Mouse (Mus musculus): ENCODE data around the gene Dtx3. TPM values are rescaled to one million over a fixed set of nuclear protein-coding genes. Genes with fewer than 3 reads are reported as not detected.

Dtx3 gene
- polyA plus RNA-seq, 1 experiment from 2014 or later: 75.7 TPM

DNA sequence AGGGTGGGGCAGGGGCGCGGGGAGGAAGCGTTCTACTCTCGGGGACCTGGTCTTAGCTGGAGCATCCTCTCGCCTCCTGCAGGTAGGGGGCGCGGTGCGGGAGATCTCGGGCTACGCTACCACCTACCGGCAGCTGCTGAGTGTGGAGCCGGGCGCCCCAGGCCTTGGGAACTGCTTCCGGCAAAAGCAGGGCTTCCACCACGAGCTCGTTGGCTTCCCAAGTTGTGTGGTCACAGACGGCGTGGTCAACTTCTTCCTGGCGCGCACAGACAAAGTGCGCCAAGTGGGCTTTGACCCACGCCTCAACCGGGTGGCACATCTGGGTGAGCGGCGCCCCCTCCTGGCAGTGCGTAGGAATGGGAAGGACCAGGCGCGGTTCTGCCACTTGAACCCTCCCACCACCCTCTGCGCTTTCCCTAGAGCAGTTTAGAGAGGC, 24.7 kb downstream of the Dtx3 start:
- WGBS: 2% methylated on average over 29 of the region's 29 CpGs
- Histone ChIP-seq H3K9me3 (ENCODE audit: control insufficient read depth, low read length) (no peaks in the 10 kb centered on the region), H3K4me3 (ENCODE audit: control insufficient read depth in 1 of 2, insufficient read depth in 1 of 2, low read depth in 1 of 2, low read length in 2 of 2) (peak overlapping the region; percentile 38 to 45), H3K36me3 (ENCODE audit: control insufficient read depth, insufficient read depth, low read length) (no peaks in the 10 kb centered on the region), H3K4me1 (ENCODE audit: control insufficient read depth in 2 of 2, insufficient read depth in 2 of 2, low read length in 2 of 2) (peaks cover 9 to 27% of the 10 kb centered on the region in 2 experiments), H3K27ac (replicated peaks in 1 of 2; ENCODE audit: control insufficient read depth in 1 of 2, insufficient read depth in 1 of 2, low read depth in 2 of 2, low read length in 2 of 2) (no peak overlapping the region), H3K9ac (ENCODE audit: low read length) (no peak overlapping the region), H3K4me2 (ENCODE audit: low read length) (peak overlapping the region; percentile 68), H3K27me3 (ENCODE audit: control insufficient read depth, insufficient read depth, low read length) (peaks cover 75% of the 10 kb centered on the region)
- no peak for ATAC-seq (ENCODE audit: insufficient number of reproducible peaks, insufficient read depth, low FRiP score, low read depth)

DNA sequence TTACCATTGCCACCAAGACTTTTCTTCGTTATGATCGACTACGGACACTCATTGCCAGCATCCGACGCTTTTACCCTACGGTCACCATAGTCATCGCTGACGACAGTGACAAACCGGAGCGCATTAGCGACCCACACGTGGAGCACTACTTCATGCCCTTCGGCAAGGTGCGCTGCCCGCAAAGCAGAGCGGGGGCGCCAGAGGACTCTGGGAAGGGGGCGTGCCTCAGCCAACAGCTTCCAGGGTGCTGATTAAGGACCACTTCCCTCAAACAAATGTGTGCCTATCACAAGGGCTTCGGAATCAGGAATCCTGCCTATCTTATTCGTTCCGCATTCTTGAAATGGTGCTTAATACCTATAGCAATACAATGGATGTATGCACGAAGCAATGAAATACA, 25.5 kb downstream of the Dtx3 start:
- WGBS: 1% methylated on average over 22 of the region's 22 CpGs
- no peaks in the 10 kb centered on the region for H3K9me3 ChIP-seq (ENCODE audit: control insufficient read depth, low read length)
- peak overlapping the region; percentile 68 for H3K4me2 ChIP-seq (ENCODE audit: low read length)
- no peak overlapping the region for H3K9ac ChIP-seq (ENCODE audit: low read length)
- no peaks in the 10 kb centered on the region for H3K36me3 ChIP-seq (ENCODE audit: control insufficient read depth, insufficient read depth, low read length)
- H3K4me1 ChIP-seq (ENCODE audit: control insufficient read depth in 2 of 2, insufficient read depth in 2 of 2, low read length in 2 of 2): peaks cover 15 to 34% of the 10 kb centered on the region in 2 experiments
- no peak overlapping the region for H3K27ac ChIP-seq (replicated peaks in 1 of 2; ENCODE audit: control insufficient read depth in 1 of 2, insufficient read depth in 1 of 2, low read depth in 2 of 2, low read length in 2 of 2)
- peak overlapping the region in 1 of 2 experiments; percentile 38; a peak in 2 of 4 replicates for H3K4me3 ChIP-seq (ENCODE audit: control insufficient read depth in 1 of 2, insufficient read depth in 1 of 2, low read depth in 1 of 2, low read length in 2 of 2)
- H3K27me3 ChIP-seq (ENCODE audit: control insufficient read depth, insufficient read depth, low read length): peaks cover 79% of the 10 kb centered on the region
- no peak for ATAC-seq (ENCODE audit: insufficient number of reproducible peaks, insufficient read depth, low FRiP score, low read depth)

- Histone ChIP-seq H3K4me3 (ENCODE audit: control insufficient read depth in 1 of 2, insufficient read depth in 1 of 2, low read depth in 1 of 2, low read length in 2 of 2) (no peak overlapping the region), H3K4me1 (ENCODE audit: control insufficient read depth in 2 of 2, insufficient read depth in 2 of 2, low read length in 2 of 2) (peaks cover 18 to 39% of the 10 kb centered on the region in 2 experiments), H3K4me2 (ENCODE audit: low read length) (no peak overlapping the region), H3K9me3 (ENCODE audit: control insufficient read depth, low read length) (no peaks in the 10 kb centered on the region), H3K36me3 (ENCODE audit: control insufficient read depth, insufficient read depth, low read length) (no peaks in the 10 kb centered on the region), H3K27ac (replicated peaks in 1 of 2; ENCODE audit: control insufficient read depth in 1 of 2, insufficient read depth in 1 of 2, low read depth in 2 of 2, low read length in 2 of 2) (no peak overlapping the region), H3K27me3 (ENCODE audit: control insufficient read depth, insufficient read depth, low read length) (peaks cover 90% of the 10 kb centered on the region), H3K9ac (ENCODE audit: low read length) (no peak overlapping the region)
- ATAC-seq (ENCODE audit: insufficient number of reproducible peaks, insufficient read depth, low FRiP score, low read depth): no peak
- WGBS: 17% methylated on average over 10 of the region's 10 CpGs
These were observed 27.8 kb downstream of the Dtx3 start for GRCm38 (mm10) chr10:127167614-127168192.

DNA sequence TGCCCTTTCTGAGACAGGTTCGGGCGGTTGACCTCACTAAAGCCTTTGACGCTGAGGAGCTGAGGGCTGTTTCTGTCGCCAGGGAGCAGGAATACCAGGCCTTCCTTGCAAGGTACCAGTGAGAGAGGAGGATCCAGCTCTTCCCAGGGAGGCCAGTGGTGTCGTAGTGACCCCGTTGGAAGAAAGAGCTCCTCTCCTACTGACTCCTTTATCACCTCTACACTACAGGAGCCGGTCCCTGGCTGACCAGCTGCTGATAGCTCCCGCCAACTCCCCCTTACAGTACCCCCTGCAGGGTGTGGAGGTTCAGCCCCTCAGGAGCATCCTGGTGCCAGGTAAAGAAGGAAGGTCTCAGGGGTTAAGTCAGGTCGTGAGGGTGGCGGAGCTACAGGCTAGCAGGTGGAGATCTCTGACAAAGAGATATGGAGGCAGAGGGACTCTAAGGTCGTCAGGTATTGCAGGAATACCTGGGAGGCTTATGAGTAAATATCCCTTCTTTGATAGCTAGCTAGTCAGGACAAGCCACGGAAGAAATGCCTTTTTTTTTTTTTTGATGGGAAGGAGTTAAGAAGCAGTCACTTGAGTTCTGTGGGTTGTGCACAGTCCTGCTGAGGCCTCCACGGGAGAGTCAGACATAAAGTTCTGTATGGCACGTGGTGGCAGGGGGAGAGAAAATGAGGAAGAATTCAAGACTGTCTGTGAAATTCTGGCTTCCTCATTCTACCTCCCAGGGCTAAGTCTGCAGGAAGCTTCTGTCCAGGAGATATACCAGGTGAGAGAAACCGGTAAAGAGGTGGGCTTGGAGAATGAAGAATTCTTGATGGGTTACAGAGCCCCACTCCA, 28.5 kb downstream of the Dtx3 start:
- H3K4me1 ChIP-seq (ENCODE audit: control insufficient read depth in 2 of 2, insufficient read depth in 2 of 2, low read length in 2 of 2): peaks cover 18 to 39% of the 10 kb centered on the region in 2 experiments
- ATAC-seq (ENCODE audit: insufficient number of reproducible peaks, insufficient read depth, low FRiP score, low read depth): no peak
- H3K4me3 ChIP-seq (ENCODE audit: control insufficient read depth in 1 of 2, insufficient read depth in 1 of 2, low read depth in 1 of 2, low read length in 2 of 2): peak overlapping the region in 1 of 2 experiments; percentile 57; a peak in 1 of 4 replicates
- H3K4me2 ChIP-seq (ENCODE audit: low read length): peak overlapping the region; percentile 1; the same call in 1 of the 2 replicates
- 19% methylated on average over 15 of the region's 15 CpGs for WGBS
- H3K36me3 ChIP-seq (ENCODE audit: control insufficient read depth, insufficient read depth, low read length): no peaks in the 10 kb centered on the region
- H3K9ac ChIP-seq (ENCODE audit: low read length): no peak overlapping the region
- H3K9me3 ChIP-seq (ENCODE audit: control insufficient read depth, low read length): no peaks in the 10 kb centered on the region
- no peak overlapping the region for H3K27ac ChIP-seq (replicated peaks in 1 of 2; ENCODE audit: control insufficient read depth in 1 of 2, insufficient read depth in 1 of 2, low read depth in 2 of 2, low read length in 2 of 2)
- peaks cover 88% of the 10 kb centered on the region for H3K27me3 ChIP-seq (ENCODE audit: control insufficient read depth, insufficient read depth, low read length)

DNA sequence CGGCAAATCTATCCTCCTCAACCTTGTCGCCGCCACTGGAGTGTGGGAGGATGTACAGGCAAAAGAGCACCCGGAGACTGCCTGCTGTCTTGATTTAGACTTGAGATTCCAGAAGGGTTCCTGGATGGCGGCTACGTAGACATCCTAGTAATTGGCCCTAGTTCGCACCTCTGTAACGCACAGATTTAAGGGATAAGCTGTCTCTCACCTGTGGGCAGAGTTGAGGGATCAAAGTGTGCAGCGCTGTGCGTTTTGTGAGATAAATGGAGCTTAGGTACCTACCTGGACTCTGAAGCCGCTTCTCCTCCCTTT, 29.2 kb downstream of the Dtx3 start:
- Histone ChIP-seq H3K9ac (ENCODE audit: low read length) (no peak overlapping the region), H3K27ac (replicated peaks in 1 of 2; ENCODE audit: control insufficient read depth in 1 of 2, insufficient read depth in 1 of 2, low read depth in 2 of 2, low read length in 2 of 2) (no peak overlapping the region), H3K4me2 (ENCODE audit: low read length) (peak overlapping the region; percentile 99), H3K4me3 (ENCODE audit: control insufficient read depth in 1 of 2, insufficient read depth in 1 of 2, low read depth in 1 of 2, low read length in 2 of 2) (peak overlapping the region; percentile 57), H3K4me1 (ENCODE audit: control insufficient read depth in 2 of 2, insufficient read depth in 2 of 2, low read length in 2 of 2) (peaks cover 18 to 39% of the 10 kb centered on the region in 2 experiments), H3K27me3 (ENCODE audit: control insufficient read depth, insufficient read depth, low read length) (peaks cover 81% of the 10 kb centered on the region), H3K36me3 (ENCODE audit: control insufficient read depth, insufficient read depth, low read length) (no peaks in the 10 kb centered on the region), H3K9me3 (ENCODE audit: control insufficient read depth, low read length) (no peaks in the 10 kb centered on the region)
- no peak for ATAC-seq (ENCODE audit: insufficient number of reproducible peaks, insufficient read depth, low FRiP score, low read depth)
- 2% methylated on average over 11 of the region's 11 CpGs for WGBS

DNA sequence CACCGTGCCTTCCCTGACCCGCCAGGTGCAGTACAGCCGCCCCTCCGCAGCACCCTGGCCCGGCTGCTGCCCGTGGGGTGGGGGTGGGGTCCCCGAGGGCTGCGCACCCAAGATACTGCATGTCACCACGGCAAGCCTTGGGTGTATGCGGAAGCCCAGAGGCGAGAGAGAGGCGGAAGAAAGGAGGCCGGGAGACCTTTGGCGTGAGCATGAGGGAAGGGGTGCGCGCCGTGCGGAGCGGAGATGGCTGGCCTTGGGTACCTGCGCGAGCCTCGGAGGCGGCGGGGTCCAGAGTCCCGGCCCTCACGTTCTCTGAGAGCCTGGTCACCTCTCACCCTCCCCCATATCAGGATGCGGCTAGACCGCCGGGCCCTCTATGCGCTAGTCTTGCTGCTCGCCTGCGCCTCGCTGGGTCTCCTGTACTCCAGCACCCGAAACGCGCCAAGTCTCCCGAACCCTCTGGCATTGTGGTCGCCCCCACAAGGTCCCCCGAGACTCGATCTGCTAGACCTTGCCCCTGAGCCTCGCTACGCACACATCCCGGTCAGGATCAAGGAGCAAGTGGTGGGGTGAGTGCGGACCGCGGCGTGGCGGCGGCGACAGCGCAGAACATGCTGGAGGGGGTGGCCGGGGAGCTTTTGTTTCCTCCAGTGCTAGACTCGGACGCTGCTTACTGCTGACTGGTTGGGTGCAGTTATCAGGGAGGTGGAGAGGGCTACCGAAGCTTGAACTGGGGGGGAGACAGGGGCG, 29.7 kb downstream of the Dtx3 start:
- peak; percentile 8; the same call in 1 of the 2 replicates for ATAC-seq (ENCODE audit: insufficient number of reproducible peaks, insufficient read depth, low FRiP score, low read depth)
- WGBS: under 1% methylated on average over 53 of the region's 56 CpGs

DNA sequence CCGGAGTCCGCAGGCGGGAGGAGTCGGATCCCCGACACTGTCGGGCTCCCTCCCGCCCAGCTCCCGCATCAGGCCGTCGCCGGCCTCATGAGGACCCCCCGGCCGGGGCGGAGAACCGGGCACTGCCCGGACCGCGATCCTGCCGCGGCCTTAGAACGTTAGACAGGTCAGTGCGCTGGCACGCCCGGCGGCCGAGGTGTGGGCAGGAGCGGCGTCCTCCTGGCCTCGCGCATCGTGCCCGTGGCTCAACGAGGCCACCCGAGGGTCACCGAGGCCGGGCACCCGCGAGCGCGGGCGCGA, 30.2 kb downstream of the Dtx3 start:
- Histone ChIP-seq H3K9me3 (ENCODE audit: control insufficient read depth, low read length) (no peaks in the 10 kb centered on the region), H3K4me2 (ENCODE audit: low read length) (peak overlapping the region; percentile 99), H3K27ac (replicated peaks in 1 of 2; ENCODE audit: control insufficient read depth in 1 of 2, insufficient read depth in 1 of 2, low read depth in 2 of 2, low read length in 2 of 2) (no peak overlapping the region), H3K9ac (ENCODE audit: low read length) (peak overlapping the region; percentile 72), H3K4me3 (ENCODE audit: control insufficient read depth in 1 of 2, insufficient read depth in 1 of 2, low read depth in 1 of 2, low read length in 2 of 2) (peak overlapping the region; percentile 57), H3K27me3 (ENCODE audit: control insufficient read depth, insufficient read depth, low read length) (peaks cover 71% of the 10 kb centered on the region), H3K4me1 (ENCODE audit: control insufficient read depth in 2 of 2, insufficient read depth in 2 of 2, low read length in 2 of 2) (peaks cover 18 to 29% of the 10 kb centered on the region in 2 experiments), H3K36me3 (ENCODE audit: control insufficient read depth, insufficient read depth, low read length) (no peaks in the 10 kb centered on the region)
- ATAC-seq (ENCODE audit: insufficient number of reproducible peaks, insufficient read depth, low FRiP score, low read depth): peak; percentile 48
- 0% methylated on average over 42 of the region's 42 CpGs for WGBS

More for the DNA sequence above, 29.7 kb downstream of the Dtx3 start:
- Histone ChIP-seq H3K4me1 (ENCODE audit: control insufficient read depth in 2 of 2, insufficient read depth in 2 of 2, low read length in 2 of 2) (peaks cover 18 to 34% of the 10 kb centered on the region in 2 experiments), H3K9me3 (ENCODE audit: control insufficient read depth, low read length) (no peaks in the 10 kb centered on the region), H3K4me3 (ENCODE audit: control insufficient read depth in 1 of 2, insufficient read depth in 1 of 2, low read depth in 1 of 2, low read length in 2 of 2) (peak overlapping the region; percentile 57), H3K36me3 (ENCODE audit: control insufficient read depth, insufficient read depth, low read length) (no peaks in the 10 kb centered on the region), H3K27ac (replicated peaks in 1 of 2; ENCODE audit: control insufficient read depth in 1 of 2, insufficient read depth in 1 of 2, low read depth in 2 of 2, low read length in 2 of 2) (no peak overlapping the region), H3K9ac (ENCODE audit: low read length) (peak overlapping the region; percentile 72), H3K4me2 (ENCODE audit: low read length) (peak overlapping the region; percentile 99), H3K27me3 (ENCODE audit: control insufficient read depth, insufficient read depth, low read length) (peaks cover 77% of the 10 kb centered on the region)
